Mouse (Mus musculus): Measurements from ENCODE around the gene Adm2. TPM values are rescaled to one million over a fixed set of nuclear protein-coding genes. Genes with fewer than 3 reads are reported as not detected.

Gene Adm2
- total RNA-seq, 2 experiments from 2014 or later = not detected

- peak; percentile 95 for DNase-seq (ENCODE audit: low spot score in 2 of 2)
Observed at GRCm38 (mm10) chr15:89355241-89356187, 33.0 kb downstream of the Adm2 start, which contains the start of the genes Lmf2 and Ncaph2. Lmf2 (minus strand) TSS chr15:89355659. Ncaph2 (plus strand) TSS chr15:89355719.

- peak in 1 of 2 experiments; percentile 42 for DNase-seq (ENCODE audit: low spot score in 2 of 2)
Observed at GRCm38 (mm10) chr15:89356372-89356771, 33.9 kb downstream of the Adm2 start.

GRCm38 (mm10) chr15:89358784-89359183 is 36.3 kb downstream of the Adm2 start:
- DNase-seq (ENCODE audit: low spot score in 2 of 2) = no peak

GRCm38 (mm10) chr15:89363051-89363450 is 40.5 kb downstream of the Adm2 start:
- DNase-seq (ENCODE audit: low spot score in 2 of 2) = no peak

GRCm38 (mm10) chr15:89365141-89365551 is 42.6 kb downstream of the Adm2 start:
- no peak for DNase-seq (ENCODE audit: low spot score in 2 of 2)

DNA sequence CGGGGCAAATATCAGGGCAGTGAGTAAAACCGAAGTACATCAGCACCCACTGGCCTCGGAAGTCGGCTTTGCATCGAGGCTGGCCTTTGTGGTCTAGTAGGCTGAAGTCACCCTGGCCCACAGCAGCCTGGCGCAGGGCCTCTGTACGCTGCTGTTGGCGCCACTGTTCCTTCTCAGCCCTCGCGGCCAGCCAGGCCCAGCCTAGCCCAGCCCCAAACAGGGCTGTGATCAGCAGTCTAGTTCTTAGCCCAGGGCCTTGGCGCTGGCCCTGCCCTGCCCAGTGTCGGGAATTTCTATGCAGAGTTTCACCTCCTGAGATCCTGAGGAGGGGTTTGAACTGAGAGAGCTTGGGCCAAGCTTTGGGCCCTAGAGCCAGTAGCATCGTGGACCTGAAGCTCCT is 49.5 kb downstream of the Adm2 start:
- DNase-seq (ENCODE audit: low spot score in 2 of 2) = no peak

DNA sequence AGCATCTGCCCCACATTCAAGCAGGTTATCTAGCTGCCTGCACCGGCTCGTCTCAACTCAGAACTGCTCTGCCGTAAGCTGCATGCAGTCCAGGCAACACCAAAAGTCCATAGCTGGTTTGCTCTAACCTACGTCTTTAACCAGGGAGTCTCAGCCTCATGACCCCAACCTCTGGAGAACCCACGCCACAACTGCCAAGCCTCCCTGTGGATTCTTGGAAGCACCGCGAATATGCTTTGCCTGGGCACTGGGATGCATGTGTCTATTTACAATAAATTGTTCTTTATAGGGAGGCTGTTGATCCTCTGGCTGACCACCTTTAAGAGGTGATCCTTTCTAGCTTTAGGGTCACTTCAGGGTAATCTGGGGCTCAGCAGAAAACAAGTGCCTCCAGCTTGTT is 50.0 kb downstream of the Adm2 start:
- no peak for DNase-seq (ENCODE audit: low spot score in 2 of 2)

- DNase-seq (ENCODE audit: low spot score in 2 of 2) = peak; percentile 81 to 84
Observed at GRCm38 (mm10) chr15:89373027-89373761, 50.7 kb downstream of the Adm2 start.

DNA sequence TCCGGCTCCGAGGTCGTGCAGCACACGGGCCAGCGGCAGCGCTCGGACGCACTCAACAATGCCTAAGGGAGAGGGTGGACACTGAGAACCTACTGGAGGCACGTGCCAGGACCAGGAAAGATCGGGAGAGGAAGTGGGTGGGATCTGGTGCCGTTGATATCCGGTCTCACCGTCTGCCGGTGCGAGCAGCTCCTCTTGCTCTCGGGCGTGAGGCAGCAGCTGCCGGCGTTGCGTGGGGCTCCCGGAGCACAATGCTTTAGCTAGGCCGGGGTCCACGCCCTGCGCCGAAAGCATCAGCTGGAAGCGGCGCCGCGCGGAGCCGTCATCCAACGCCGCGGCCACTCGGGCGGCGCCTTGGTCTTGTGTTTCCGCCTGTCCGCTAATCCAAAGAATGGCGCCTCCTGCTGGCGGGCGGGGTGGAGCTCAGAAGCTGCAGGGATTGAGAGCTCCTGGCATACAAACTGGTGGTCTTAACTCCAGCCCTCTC is 51.3 kb downstream of the Adm2 start, which contains the start of gene Sco2:
Gene Sco2, minus strand, starts transcription at position 85 of the 487 bp plus-strand sequence.
- peak; percentile 93 to 96 for DNase-seq (ENCODE audit: low spot score in 2 of 2)

Small RNAs within 50 kb of the gene (microRNA-seq; reads per million reads assigned to microRNA genes)
- gene Mir6959 = 4.7 to 8.7 reads per million in 2 experiments

Other genes starting within 250 kb of the Adm2 start
- 10 to 100 TPM; 20.8 to 20.9 TPM for gene Trabd, start 247.6 kb upstream of the Adm2 start, total RNA-seq (2021)
- 10 to 100 TPM; 20.1 to 23.0 TPM for gene Selenoo, start 233.6 kb upstream of the Adm2 start, total RNA-seq (2021)
- 10 to 100 TPM; 31.4 to 34.6 TPM for gene Tubgcp6, start 199.6 kb upstream of the Adm2 start, total RNA-seq (2021)
- gene Hdac10, start 194.0 kb upstream of the Adm2 start, total RNA-seq (2021) = 10 to 100 TPM; 15.2 to 15.8 TPM
- 1 to 10 TPM; 7.4 to 9.2 TPM for gene Mapk12, start 182.0 kb upstream of the Adm2 start, total RNA-seq (2021)
- gene Mapk11, start 173.1 kb upstream of the Adm2 start, total RNA-seq (2021) = 10 to 100 TPM; 49.1 to 55.1 TPM
- gene Plxnb2, start 141.9 kb upstream of the Adm2 start, total RNA-seq (2021) = 10 to 100 TPM; 47.3 to 54.9 TPM
- gene Dennd6b, start 126.2 kb upstream of the Adm2 start, total RNA-seq (2021) = 10 to 100 TPM; 45.9 to 52.9 TPM
- 100 to 1,000 TPM; 155 to 157 TPM for gene Ppp6r2, start 111.2 kb upstream of the Adm2 start, total RNA-seq (2021)
- gene Sbf1, start 7.4 kb upstream of the Adm2 start, total RNA-seq (2021) = 100 to 1,000 TPM; 204 to 220 TPM
- not detected for gene Miox, start 11.7 kb downstream of the Adm2 start, total RNA-seq (2021)
- 10 to 100 TPM; 17.8 to 21.2 TPM for gene Lmf2, start 32.9 kb downstream of the Adm2 start, total RNA-seq (2021)
- 100 to 1,000 TPM; 111 to 119 TPM for gene Ncaph2, start 33.0 kb downstream of the Adm2 start, total RNA-seq (2021)
- 10 to 100 TPM; 27.7 to 28.6 TPM for gene Sco2, start 51.1 kb downstream of the Adm2 start, total RNA-seq (2021)
- gene Tymp, start 54.3 kb downstream of the Adm2 start, total RNA-seq (2021) = 1 to 10 TPM; 1.5 TPM
- gene Odf3b, start 56.6 kb downstream of the Adm2 start, total RNA-seq (2021) = 1 to 10 TPM; 2.0 to 2.1 TPM
- gene Klhdc7b, start 62.2 kb downstream of the Adm2 start, total RNA-seq (2021) = 1 to 10 TPM in 1 of 2 experiments, under 1 TPM in 1; 0.82 to 1.0 TPM
- not detected for gene Syce3, start 87.8 kb downstream of the Adm2 start, total RNA-seq (2021)
- gene Cpt1b, start 103.1 kb downstream of the Adm2 start, total RNA-seq (2021) = 1 to 10 TPM; 1.9 to 2.3 TPM
- gene C730034F03Rik, start 106.9 kb downstream of the Adm2 start, total RNA-seq (2021) = 1 to 10 TPM; 1.6 to 2.0 TPM
- under 1 TPM in 1 of 2 experiments, not detected in 1; 0.09 TPM for gene Gm44502, start 107.0 kb downstream of the Adm2 start, total RNA-seq (2021)
- 10 to 100 TPM; 42.7 to 45.2 TPM for gene Chkb, start 107.2 kb downstream of the Adm2 start, total RNA-seq (2021)
- 100 to 1,000 TPM; 228 to 240 TPM for gene Mapk8ip2, start 131.2 kb downstream of the Adm2 start, total RNA-seq (2021)
- 10 to 100 TPM; 30.6 to 31.7 TPM for gene Arsa, start 154.7 kb downstream of the Adm2 start, total RNA-seq (2021)
- gene Shank3, start 176.9 kb downstream of the Adm2 start, total RNA-seq (2021) = 100 to 1,000 TPM; 220 TPM
- gene Acr, start 245.6 kb downstream of the Adm2 start, total RNA-seq (2021) = under 1 TPM; 0.79 to 0.89 TPM